Mouse (Mus musculus) intestine, postnatal 0 days (tissue): ENCODE results near the gene Adgrl2. TPM values are rescaled to one million over a fixed set of nuclear protein-coding genes. Genes with fewer than 3 reads are reported as not detected.

Source experiments
- ATAC-seq: fragments of 200-750 bp; cut with Nextera tagmentation; 2 replicates; pipeline ENCODE4 v1.8.0; 2017; ENCODE audit warnings: mild to moderate bottlenecking, moderate TSS enrichment, moderate library complexity
- H3K27ac ChIP-seq: fragments of 300-500 bp; sonication (generic); 2 replicates; pipeline ENCODE4 v1.5.1; 2014; ENCODE audit warnings: mild to moderate bottlenecking, low read depth, low read length, moderate library complexity
- H3K27me3 ChIP-seq: fragments of 300-500 bp; sonication (generic); replicated peaks from 2 replicates; pipeline ENCODE4 v1.6.1; 2014; ENCODE audit warnings: low read length, mixed read lengths; ENCODE audit not compliant: control insufficient read depth, insufficient read depth
- H3K36me3 ChIP-seq: fragments of 300-500 bp; sonication (generic); 2 replicates; pipeline ENCODE4 v1.6.1; 2014; ENCODE audit warnings: mild to moderate bottlenecking, moderate library complexity; ENCODE audit not compliant: control insufficient read depth, insufficient read depth
- H3K4me1 ChIP-seq: fragments of 300-500 bp; sonication (generic); replicated peaks from 2 replicates; pipeline ENCODE4 v1.6.1; 2014; ENCODE audit warnings: antibody characterized with exemption, low read length, mixed read lengths; ENCODE audit not compliant: control insufficient read depth, insufficient read depth
- H3K4me2 ChIP-seq: fragments of 300-500 bp; sonication (generic); replicated peaks from 2 replicates; pipeline ENCODE4 v1.6.1; 2014; ENCODE audit warnings: low read depth, mild to moderate bottlenecking, moderate library complexity
- H3K4me3 ChIP-seq: fragments of 300-500 bp; sonication (generic); 2 replicates; pipeline ENCODE4 v1.5.1; 2014; ENCODE audit warnings: low read depth, low read length
- H3K9ac ChIP-seq: fragments of 300-500 bp; sonication (generic); 2 replicates; pipeline ENCODE4 v1.6.1; 2014; ENCODE audit warnings: mild to moderate bottlenecking, low read depth, low read length
- H3K9me3 ChIP-seq: fragments of 300-500 bp; sonication (generic); 2 replicates; pipeline ENCODE4 v1.6.1; 2016; ENCODE audit warnings: mixed run types; ENCODE audit not compliant: control insufficient read depth
- CTCF ChIP-seq: sonication (generic); IDR thresholded peaks from 2 replicates; pipeline ENCODE4 v1.5.1; 2016; ENCODE audit warnings: low read depth, mild to moderate bottlenecking, control low read depth, antibody characterized with exemption, moderate library complexity
- WGBS: fragments of 180-500 bp; shearing (Covaris S2); extraction: QIAGEN DNeasy Blood & Tissue Kit; methylation state at CpG from one replicate; pipeline ENCODE4 v1.1.7; 2014; 5-methylcytosine and 5-hydroxymethylcytosine counted together
- polyA plus RNA-seq: library from polyadenylated mRNA; unstranded; fragments of >200 nt; fragmentation: Nextera tagmentation; extraction: Ambion mirVana; gene quantifications from 2 replicates; pipeline ENCODE4 v1.2.1, GENCODE M21; 2015

Adgrl2 gene
- polyA plus RNA-seq, 1 experiment from 2014 or later = 20.4 TPM

GRCm38 (mm10) chr3:149001364-149001763 is 11.0 kb upstream of the Adgrl2 start:
- Histone ChIP-seq H3K27me3 (no peaks in the 10 kb centered on the region), H3K4me1 (no peaks in the 10 kb centered on the region), H3K27ac (no peak overlapping the region), H3K4me3 (no peak overlapping the region), H3K4me2 (no peak overlapping the region), H3K9ac (no peak overlapping the region), H3K9me3 (no peaks in the 10 kb centered on the region), H3K36me3 (no peaks in the 10 kb centered on the region)
- 45% methylated on average over 8 of the region's 8 CpGs for WGBS
- peak; percentile 38 for ATAC-seq
- no peak for TF ChIP-seq CTCF

DNA sequence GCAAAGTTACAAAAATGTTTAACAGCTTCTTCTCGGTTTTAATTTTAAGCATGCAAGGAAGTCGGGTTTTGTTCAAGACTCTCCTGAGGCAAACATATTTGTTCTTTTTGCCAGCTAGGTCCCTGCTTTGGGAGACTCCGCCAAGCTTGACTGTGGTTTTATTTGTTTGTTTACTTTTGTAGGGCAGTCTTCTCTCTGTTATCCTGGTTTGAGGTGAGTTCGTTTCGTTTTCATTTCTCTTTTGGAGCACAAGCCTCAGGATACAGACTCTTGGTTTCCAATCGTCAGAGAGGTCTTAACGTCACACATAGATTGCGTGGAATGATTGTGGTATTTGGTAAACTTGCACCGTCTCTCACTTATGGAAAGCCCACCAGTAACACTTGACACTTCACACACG is 8.3 kb upstream of the Adgrl2 start:
- TF ChIP-seq CTCF = no peak
- Histone ChIP-seq H3K36me3 (no peaks in the 10 kb centered on the region), H3K4me3 (no peak overlapping the region), H3K4me2 (no peak overlapping the region), H3K27me3 (no peaks in the 10 kb centered on the region), H3K9me3 (no peaks in the 10 kb centered on the region), H3K4me1 (no peaks in the 10 kb centered on the region), H3K27ac (no peak overlapping the region), H3K9ac (no peak overlapping the region)
- ATAC-seq = no peak
- 67% methylated on average over 10 of the region's 10 CpGs for WGBS

GRCm38 (mm10) chr3:148991056-148991455 is 701 bp upstream of the Adgrl2 start:
- Histone ChIP-seq H3K36me3 (no peaks in the 10 kb centered on the region), H3K4me3 (peak overlapping the region; percentile 70), H3K4me2 (peak overlapping the region; percentile 94), H3K9me3 (no peaks in the 10 kb centered on the region), H3K27ac (no peak overlapping the region), H3K9ac (no peak overlapping the region), H3K4me1 (no peaks in the 10 kb centered on the region), H3K27me3 (no peaks in the 10 kb centered on the region)
- TF ChIP-seq CTCF = no peak
- no peak for ATAC-seq
- 14% methylated on average over 8 of the region's 8 CpGs for WGBS

DNA sequence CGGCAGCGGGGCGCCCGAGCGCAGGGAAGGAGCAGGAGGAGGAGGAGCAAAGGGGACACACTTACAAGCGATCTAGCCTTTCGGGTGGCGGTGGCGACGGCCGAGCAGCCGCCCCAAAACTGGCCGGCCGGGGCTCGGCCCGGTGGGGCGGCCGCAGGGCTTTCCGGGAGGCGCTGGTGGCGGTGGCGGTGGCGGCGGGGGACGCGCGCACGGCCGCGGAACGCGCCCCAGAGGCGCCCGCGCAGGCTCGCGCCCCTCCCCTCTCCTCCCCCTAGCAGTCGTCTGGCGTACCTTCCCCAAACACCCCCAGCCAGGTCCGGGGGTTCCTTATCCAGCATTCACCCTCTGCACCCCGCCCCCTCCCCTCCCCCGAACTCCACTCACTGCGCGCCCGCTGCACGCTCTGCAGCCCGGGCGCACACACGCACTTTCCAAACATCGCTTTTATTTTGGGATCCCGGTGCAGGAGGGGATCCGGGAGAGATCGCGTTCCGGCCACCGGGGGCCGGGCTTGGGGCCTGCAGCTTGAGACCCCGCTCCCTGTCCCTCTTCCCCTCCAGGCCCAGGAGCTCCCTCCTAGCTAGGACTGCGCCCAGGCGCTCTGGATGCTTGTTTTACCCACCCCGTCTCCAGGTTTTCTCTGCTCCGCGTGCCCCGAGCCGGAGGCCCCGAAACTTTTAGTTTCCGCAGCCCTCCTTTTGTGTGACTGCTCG is 381 bp downstream of the Adgrl2 start:
- no peaks in the 10 kb centered on the region for H3K27me3 ChIP-seq
- peak overlapping the region; percentile 94 for H3K4me2 ChIP-seq
- peak overlapping the region; percentile 93 for H3K27ac ChIP-seq
- no peaks in the 10 kb centered on the region for H3K4me1 ChIP-seq
- WGBS = under 1% methylated on average over 46 of the region's 68 CpGs
- H3K4me3 ChIP-seq = peak overlapping the region; percentile 70
- peak overlapping the region; percentile 78 for H3K9ac ChIP-seq
- TF ChIP-seq CTCF = peak; percentile 36
- ATAC-seq = peak; percentile 49
- H3K9me3 ChIP-seq = no peaks in the 10 kb centered on the region
- no peaks in the 10 kb centered on the region for H3K36me3 ChIP-seq

- peak; percentile 78 for ATAC-seq
- 0 out of 2 replicates have a peak, but pooled peaks have one; percentile 5 for TF ChIP-seq CTCF
- under 1% methylated on average over 72 of the region's 75 CpGs for WGBS
- Histone ChIP-seq H3K4me1 (no peaks in the 10 kb centered on the region), H3K27ac (peak overlapping the region; percentile 93), H3K4me3 (peak overlapping the region; percentile 70), H3K4me2 (peak overlapping the region; percentile 94), H3K27me3 (no peaks in the 10 kb centered on the region), H3K9ac (peak overlapping the region; percentile 78), H3K9me3 (no peaks in the 10 kb centered on the region), H3K36me3 (no peaks in the 10 kb centered on the region)
These were observed 1.1 kb downstream of the Adgrl2 start for GRCm38 (mm10) chr3:148988996-148989817.

- 0 out of 2 replicates have a peak, but pooled peaks have one; percentile 14 for ATAC-seq
- H3K27me3 ChIP-seq = no peaks in the 10 kb centered on the region
- under 1% methylated on average over 81 of the region's 84 CpGs for WGBS
These were observed 1.9 kb downstream of the Adgrl2 start for GRCm38 (mm10) chr3:148988293-148988995.

More at GRCm38 (mm10) chr3:148988293-148988995, 1.9 kb downstream of the Adgrl2 start:
- H3K36me3 ChIP-seq = no peaks in the 10 kb centered on the region
- peak overlapping the region; percentile 93 for H3K27ac ChIP-seq
- peak overlapping the region; percentile 78 for H3K9ac ChIP-seq
- TF ChIP-seq CTCF = no peak
- H3K4me1 ChIP-seq = no peaks in the 10 kb centered on the region
- H3K4me2 ChIP-seq = peak overlapping the region; percentile 94
- H3K4me3 ChIP-seq = peak overlapping the region; percentile 70
- H3K9me3 ChIP-seq = no peaks in the 10 kb centered on the region
